Comparison of ENCODE assay signal across 11 mouse cellular contexts in the genomic region with DNA sequence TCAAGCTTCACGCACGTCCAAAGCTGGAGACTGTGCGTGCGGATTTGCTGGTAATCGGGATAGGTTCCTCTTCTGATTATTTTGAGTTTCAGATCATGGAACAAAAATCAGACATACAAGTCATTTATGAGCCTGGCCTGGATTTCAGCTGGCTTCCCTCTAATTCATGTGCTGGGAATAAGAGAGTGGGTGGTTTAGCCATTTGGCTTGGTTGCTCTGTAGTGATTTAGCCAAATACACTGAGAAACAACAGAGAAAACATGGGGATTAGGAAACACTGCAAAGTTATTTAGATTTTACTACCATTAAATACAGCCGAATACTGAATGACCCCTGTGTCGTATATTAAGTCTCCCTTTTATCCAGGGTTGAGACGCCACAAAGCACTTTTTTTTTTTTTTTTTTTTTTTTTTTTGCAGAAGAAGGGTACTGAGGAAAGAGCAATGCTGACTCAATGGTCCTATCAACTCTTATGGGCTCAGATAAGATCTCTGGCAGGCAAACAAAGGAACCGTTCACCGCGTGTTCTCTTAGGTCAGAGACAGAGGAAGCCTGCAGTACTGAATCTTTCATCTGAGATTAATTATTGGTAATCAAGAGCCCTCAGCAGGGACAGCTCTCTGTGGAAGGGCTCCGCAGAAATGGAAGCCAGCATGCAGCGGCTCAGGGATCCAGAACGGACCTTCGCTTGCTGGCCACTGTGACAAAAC. TPM values are rescaled to one million over a fixed set of nuclear protein-coding genes. Genes with fewer than 3 reads are reported as not detected.
DNase-seq lines count a peak whose midpoint lies in the region; ATAC-seq and TF ChIP-seq lines count a peak whose summit lies in the region.
"Had no signal": no experiment of that assay in that cellular context is flagged by ENCODE, and none has a peak within 500 bp of the region (broad histone marks: within the 10 kb centered on the region; RNA-seq: fewer than 3 reads in every experiment).

No protein-coding gene starts in this region.

- WGBS in forebrain, embryonic 12.5 days, result 59% methylated on average over 15 of the region's 15 CpGs
- 53% methylated on average over 15 of the region's 15 CpGs for WGBS in forebrain, postnatal 0 days

- no peak for DNase-seq in forebrain, postnatal 0 days
- DNase-seq in layer of hippocampus, adult 9-10 months (ENCODE audit: low spot score), result peak; percentile 31
- DNase-seq in layer of hippocampus, adult 8-10 months (ENCODE audit: low spot score in 2 of 2), result no peak
- DNase-seq in NIH3T3 (ENCODE audit: low read depth), result peak; percentile 54
- peak; percentile 39 for DNase-seq in kidney, postnatal 10 days
- DNase-seq in retina, postnatal 1 day, result no peak
- DNase-seq: cerebellum, adult 11-12 months; lung, adult 18-20 months had no signal

- peak overlapping the region; percentile 36; the same call in 1 of the 2 replicates for H3K27ac ChIP-seq in forebrain, embryonic 12.5 days
- H3K27ac ChIP-seq in forebrain, postnatal 0 days (ENCODE audit: low read depth, low read length), result no peak overlapping the region

- no peak for TF ChIP-seq CTCF in forebrain, postnatal 0 days (IDR thresholded peaks at IDR 0.05; ENCODE audit: low read depth)

- peaks cover 5% of the 10 kb centered on the region for H3K4me1 ChIP-seq in forebrain, embryonic 12.5 days
- no peaks in the 10 kb centered on the region for H3K4me1 ChIP-seq in forebrain, postnatal 0 days (ENCODE audit: insufficient read depth)

- no peak for ATAC-seq in forebrain, embryonic 12.5 days (ENCODE audit: low FRiP score)
- ATAC-seq in forebrain, postnatal 0 days, result no peak
- no peak for ATAC-seq in CD4-positive, CD25-positive, alpha-beta regulatory T cell, adult 4 months

- peaks cover 24% of the 10 kb centered on the region for H3K36me3 ChIP-seq in forebrain, embryonic 12.5 days (replicated peaks)
- peaks cover 24% of the 10 kb centered on the region for H3K36me3 ChIP-seq in forebrain, postnatal 0 days (ENCODE audit: insufficient read depth)

- no peaks in the 10 kb centered on the region for H3K27me3 ChIP-seq in forebrain, embryonic 12.5 days
- no peaks in the 10 kb centered on the region for H3K27me3 ChIP-seq in forebrain, postnatal 0 days (ENCODE audit: insufficient read depth, low read length)
- H3K27me3 ChIP-seq: CH12.LX had no signal

- no peak overlapping the region for H3K4me3 ChIP-seq in forebrain, embryonic 12.5 days (replicated peaks)
- no peak overlapping the region for H3K4me3 ChIP-seq in forebrain, postnatal 0 days (ENCODE audit: low read depth, low read length)

- H3K4me2 ChIP-seq in forebrain, embryonic 12.5 days, result no peak overlapping the region
- no peak overlapping the region for H3K4me2 ChIP-seq in forebrain, postnatal 0 days (ENCODE audit: low read depth)

- no peaks in the 10 kb centered on the region for H3K9me3 ChIP-seq in forebrain, embryonic 12.5 days
- H3K9me3 ChIP-seq in forebrain, postnatal 0 days (ENCODE audit: low read length), result no peaks in the 10 kb centered on the region

- no peak overlapping the region for H3K9ac ChIP-seq in forebrain, embryonic 12.5 days
- no peak overlapping the region for H3K9ac ChIP-seq in forebrain, postnatal 0 days

RNA-seq across cellular contexts. Expression of gene Ipo9, which starts 44.7 kb away (rescaled TPM):
- polyA plus RNA-seq in forebrain, embryonic 12.5 days (2016; fragmentation: Nextera tagmentation; extraction: Ambion mirVana), result 198 and 214 TPM in 2 replicates
- total RNA-seq in forebrain, postnatal 0 days (2014; rRNA removed), result 85.2 and 95.0 TPM in 2 replicates
- 53.1 and 76.6 TPM in 2 replicates for polyA plus RNA-seq in forebrain, postnatal 0 days (2015; fragmentation: Nextera tagmentation; extraction: Ambion mirVana)
- 100 to 1,000 TPM; 129 to 175 (median 174) TPM for total RNA-seq in layer of hippocampus, adult 8-10 months (2022)
- 10 to 100 TPM; 39.7 to 55.9 TPM for polyA plus RNA-seq in CD4-positive, CD25-positive, alpha-beta regulatory T cell, adult 4 months (2017; shearing (Covaris generic))

Comparison
In these comparisons a context has a peak if more than half of its experiments do, and no peak if none do; other contexts are left out.
1. DNase-seq: peak in layer of hippocampus, adult 9-10 months (single experiment), NIH3T3 (single experiment) and kidney, postnatal 10 days (single experiment); none in forebrain, postnatal 0 days (single experiment), layer of hippocampus, adult 8-10 months (0 of 2) and retina, postnatal 1 day (single experiment).